Mouse (Mus musculus): ENCODE measurements around the gene Kcnd3.
A peak's percentile ranks its signal among the peaks of the same experiment; 100 is the strongest.
"Not testable (repeated sequence)": the region's sequence is repeated elsewhere in the genome, so short reads cannot be mapped to it uniquely, and the experiment has no call there.

The Kcnd3 gene

GRCm38 (mm10) chr3:105665105-105665765 lies 213.1 kb downstream of the Kcnd3 start:
- no peak for DNase-seq

- no peak for DNase-seq
Measured at GRCm38 (mm10) chr3:105666996-105667523, 214.9 kb downstream of the Kcnd3 start.

- DNase-seq = no peak
Measured at GRCm38 (mm10) chr3:105668161-105668560, 216.0 kb downstream of the Kcnd3 start.

- no peak for DNase-seq
Measured at GRCm38 (mm10) chr3:105669776-105670175, 217.6 kb downstream of the Kcnd3 start.

- DNase-seq = no peak
Measured at GRCm38 (mm10) chr3:105670801-105671200, 218.7 kb downstream of the Kcnd3 start.

GRCm38 (mm10) chr3:105674595-105675218 lies 222.6 kb downstream of the Kcnd3 start:
- DNase-seq = peak; percentile 84

GRCm38 (mm10) chr3:105675932-105676331 lies 223.8 kb downstream of the Kcnd3 start:
- DNase-seq = no peak

GRCm38 (mm10) chr3:105680346-105680745 lies 228.2 kb downstream of the Kcnd3 start:
- no peak for DNase-seq

- DNase-seq = no peak
Measured at GRCm38 (mm10) chr3:105686394-105687323, 234.5 kb downstream of the Kcnd3 start.

GRCm38 (mm10) chr3:105687324-105688060 lies 235.4 kb downstream of the Kcnd3 start, which contains the start of gene Ddx20:
Ddx20 (minus strand) TSS chr3:105687574.
- peak; percentile 98 for DNase-seq

GRCm38 (mm10) chr3:105688536-105688935 lies 236.4 kb downstream of the Kcnd3 start:
- no peak for DNase-seq

- DNase-seq = no peak
Measured at GRCm38 (mm10) chr3:105693327-105694080, 241.4 kb downstream of the Kcnd3 start.

- DNase-seq = no peak
Measured at GRCm38 (mm10) chr3:105695476-105696386, 243.6 kb downstream of the Kcnd3 start.

GRCm38 (mm10) chr3:105696387-105697147 lies 244.4 kb downstream of the Kcnd3 start:
- no peak for DNase-seq

- no peak for DNase-seq
Measured at GRCm38 (mm10) chr3:105697148-105697441, 245.0 kb downstream of the Kcnd3 start.

GRCm38 (mm10) chr3:105698311-105698710 lies 246.2 kb downstream of the Kcnd3 start:
- DNase-seq = no peak

- DNase-seq = no peak
Measured at GRCm38 (mm10) chr3:105699241-105699933, 247.3 kb downstream of the Kcnd3 start.

GRCm38 (mm10) chr3:105700786-105701185 lies 248.7 kb downstream of the Kcnd3 start:
- not testable (repeated sequence) for DNase-seq

GRCm38 (mm10) chr3:105701399-105701798 lies 249.3 kb downstream of the Kcnd3 start:
- peak; percentile 17 for DNase-seq

Data from kidney, adult 9 months (tissue).